Mouse (Mus musculus): ENCODE results near the gene Mrpl48. TPM values are rescaled to one million over a fixed set of nuclear protein-coding genes. Genes with fewer than 3 reads are reported as not detected.

Gene Mrpl48
- polyA plus RNA-seq (2016; fragmentation: Nextera tagmentation; extraction: Ambion mirVana), result 75.7 and 78.8 TPM in 2 replicates

DNA sequence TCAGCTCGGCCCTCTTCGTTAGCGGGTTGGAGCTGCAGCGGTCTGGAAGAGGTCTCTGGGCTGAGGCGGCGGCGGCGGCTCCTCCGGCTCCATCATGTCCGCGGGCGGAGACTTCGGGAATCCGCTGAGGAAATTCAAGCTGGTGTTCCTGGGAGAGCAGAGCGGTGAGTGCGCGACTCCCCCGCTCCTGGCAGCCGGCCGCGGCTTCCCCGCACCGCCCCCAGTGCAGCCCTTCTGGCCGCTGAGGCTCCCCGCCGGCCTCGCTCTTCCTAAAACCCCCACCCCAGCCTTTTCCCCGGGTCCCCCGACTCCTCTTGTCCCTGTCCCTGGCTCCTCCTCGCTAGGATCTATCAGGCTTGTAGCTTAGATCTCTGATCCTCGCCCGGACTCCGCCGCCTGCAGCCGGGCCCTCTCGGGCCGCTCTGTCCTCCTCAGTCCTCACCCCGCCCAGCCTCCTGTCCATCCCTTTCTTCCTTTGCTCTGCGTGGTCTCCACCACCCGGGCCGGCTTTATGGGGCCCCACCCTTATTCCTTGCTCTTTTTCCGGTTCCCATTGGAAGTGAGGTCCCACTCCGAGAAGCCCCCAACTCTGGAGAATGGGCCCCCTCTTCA is at the start of gene Mrpl48:
Gene Mrpl48 (minus strand): TSS at position 172 of the 612 bp plus-strand sequence.
- peak; percentile 87 for DNase-seq (ENCODE audit: low spot score)
- Histone ChIP-seq H3K4me1 (peaks cover 9% of the 10 kb centered on the region; the same call in 1 of the 2 replicates), H3K27ac (peak within 1 kb of the TSS; percentile 99), H3K9me3 (no peaks in the 10 kb centered on the region), H3K36me3 (no peaks in the 10 kb centered on the region), H3K4me3 (peak within 1 kb of the TSS; percentile 99), H3K27me3 (ENCODE audit: insufficient read depth, poor library complexity, severe bottlenecking) (no peaks in the 10 kb centered on the region)
- WGBS, result 1% methylated on average over 43 of the region's 43 CpGs

DNA sequence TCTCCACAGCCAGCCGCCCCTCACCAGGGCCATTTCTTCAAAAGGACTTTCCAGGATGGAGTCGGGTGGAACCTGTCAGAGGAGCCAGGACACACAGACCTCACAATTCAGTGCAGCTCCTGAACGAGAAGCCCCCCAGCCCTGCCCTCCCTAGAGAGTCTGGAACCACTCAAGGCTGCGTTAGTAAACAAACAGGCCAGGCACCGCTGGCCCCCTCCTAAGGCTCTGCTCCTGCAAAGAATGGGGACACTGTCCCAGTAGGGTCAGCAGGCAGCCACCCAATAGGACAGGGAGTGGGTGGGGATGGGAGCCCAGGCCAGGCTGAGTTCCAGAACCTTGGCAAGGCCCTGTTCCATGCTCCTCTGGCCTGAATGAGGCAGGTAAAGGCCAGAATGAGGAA is 48.6 kb upstream of the Mrpl48 start:
- WGBS, result 25% methylated on average over 5 of the region's 5 CpGs
- H3K27ac ChIP-seq, result peak overlapping the region; percentile 45

DNA sequence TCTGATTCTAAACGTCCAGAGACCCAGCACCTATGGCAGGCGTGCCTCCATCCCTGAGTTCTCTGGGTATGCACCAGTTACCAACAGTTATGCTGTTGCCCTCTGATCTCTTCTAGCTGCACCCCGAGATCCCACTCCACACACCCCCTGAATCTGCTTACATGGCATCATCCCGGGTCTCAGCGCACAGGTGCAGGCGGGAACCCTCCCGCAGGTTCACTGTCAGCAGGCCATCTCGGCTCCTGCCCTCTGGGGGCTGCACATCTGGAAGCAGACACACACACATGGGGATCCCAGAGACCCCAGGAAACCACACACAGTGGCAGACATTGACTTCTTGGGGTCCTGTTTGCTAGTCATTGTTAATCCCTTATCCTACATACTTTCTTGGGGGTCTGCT is 46.3 kb upstream of the Mrpl48 start:
- H3K27ac ChIP-seq, result peak overlapping the region; percentile 37; the same call in 1 of the 2 replicates

More for the DNA sequence above, 48.6 kb upstream of the Mrpl48 start:
- H3K36me3 ChIP-seq, result no peaks in the 10 kb centered on the region
- peaks cover 26% of the 10 kb centered on the region for H3K4me1 ChIP-seq
- no peak overlapping the region for H3K4me3 ChIP-seq
- DNase-seq (ENCODE audit: low spot score), result peak; percentile 73
- peaks cover 2% of the 10 kb centered on the region; the same call in 1 of the 2 replicates for H3K27me3 ChIP-seq (ENCODE audit: insufficient read depth, poor library complexity, severe bottlenecking)
- no peaks in the 10 kb centered on the region for H3K9me3 ChIP-seq

DNA sequence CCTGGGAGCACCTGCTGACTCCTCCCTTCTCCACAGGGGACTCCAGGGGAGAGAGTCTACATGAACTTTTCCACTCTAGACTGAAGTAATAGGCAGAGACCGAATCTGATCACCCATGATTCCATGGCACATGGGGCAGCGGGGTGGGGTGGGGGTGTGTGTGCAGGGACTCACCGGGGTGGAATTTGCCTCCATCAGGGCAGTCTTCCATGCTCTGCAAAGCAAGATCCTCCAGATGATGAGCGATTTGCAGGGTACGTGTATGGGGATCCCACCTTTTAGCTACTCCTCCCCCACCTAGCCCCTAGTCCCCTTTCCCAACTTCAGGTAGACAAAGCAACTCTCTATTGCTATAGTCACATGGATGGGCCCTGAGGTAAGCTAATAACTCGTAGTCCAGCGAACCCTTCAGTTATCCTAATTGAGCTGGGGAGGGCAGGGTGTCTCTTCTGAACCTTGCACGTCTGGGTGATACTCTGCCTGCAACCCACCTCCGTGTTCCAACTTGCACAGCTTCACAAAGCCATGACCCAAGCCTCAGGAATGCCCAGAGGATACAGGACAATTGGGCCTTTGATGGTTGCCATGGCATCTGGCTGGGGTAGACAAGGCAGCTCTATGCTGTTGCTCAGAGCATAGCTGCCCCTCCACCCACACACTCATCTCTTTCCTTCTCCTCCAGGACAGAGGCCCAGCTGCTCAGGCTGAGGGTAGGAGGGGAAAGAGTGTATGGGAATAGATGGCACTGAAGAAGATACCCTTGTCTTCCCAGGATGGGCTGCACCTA is 45.6 kb upstream of the Mrpl48 start:
- DNase-seq (ENCODE audit: low spot score), result peak; percentile 86
- Histone ChIP-seq H3K27ac (peak overlapping the region; percentile 37; the same call in 1 of the 2 replicates), H3K36me3 (no peaks in the 10 kb centered on the region), H3K9me3 (no peaks in the 10 kb centered on the region), H3K4me1 (peaks cover 47% of the 10 kb centered on the region), H3K4me3 (no peak overlapping the region), H3K27me3 (ENCODE audit: insufficient read depth, poor library complexity, severe bottlenecking) (no peaks in the 10 kb centered on the region; the same call in 1 of the 2 replicates)
- WGBS, result 80% methylated on average over 9 of the region's 9 CpGs

More for the DNA sequence above, 46.3 kb upstream of the Mrpl48 start:
- Histone ChIP-seq H3K4me3 (no peak overlapping the region), H3K9me3 (no peaks in the 10 kb centered on the region), H3K36me3 (no peaks in the 10 kb centered on the region), H3K4me1 (peaks cover 43% of the 10 kb centered on the region), H3K27me3 (ENCODE audit: insufficient read depth, poor library complexity, severe bottlenecking) (no peaks in the 10 kb centered on the region; the same call in 1 of the 2 replicates)
- peak; percentile 72 for DNase-seq (ENCODE audit: low spot score)
- WGBS, result 79% methylated on average over 8 of the region's 8 CpGs

DNA sequence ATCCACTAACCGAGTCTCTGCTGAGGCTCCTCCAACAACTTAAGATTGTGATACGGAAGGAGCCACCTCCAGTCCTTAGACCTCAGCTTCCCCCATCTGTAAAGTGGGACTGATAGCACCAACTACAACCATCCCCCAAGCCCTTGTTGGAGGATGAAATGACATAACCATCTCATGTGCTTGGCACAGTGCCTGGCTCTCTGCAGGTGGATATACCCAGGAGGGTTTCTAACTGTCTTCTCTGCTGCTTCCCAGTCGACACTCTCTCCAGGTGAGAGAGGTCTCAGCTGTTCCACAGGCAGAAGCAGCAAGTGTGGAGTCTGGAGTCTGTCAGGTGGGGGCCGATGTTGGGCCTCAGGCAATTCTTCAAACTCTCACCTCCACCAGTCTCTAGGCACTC is 42.9 kb upstream of the Mrpl48 start:
- WGBS, result 66% methylated on average over 4 of the region's 4 CpGs
- H3K4me1 ChIP-seq, result peaks cover 32% of the 10 kb centered on the region
- no peaks in the 10 kb centered on the region; the same call in 1 of the 2 replicates for H3K27me3 ChIP-seq (ENCODE audit: insufficient read depth, poor library complexity, severe bottlenecking)
- H3K4me3 ChIP-seq, result no peak overlapping the region
- H3K27ac ChIP-seq, result no peak overlapping the region
- H3K36me3 ChIP-seq, result no peaks in the 10 kb centered on the region
- no peaks in the 10 kb centered on the region for H3K9me3 ChIP-seq
- no peak for DNase-seq (ENCODE audit: low spot score)

DNA sequence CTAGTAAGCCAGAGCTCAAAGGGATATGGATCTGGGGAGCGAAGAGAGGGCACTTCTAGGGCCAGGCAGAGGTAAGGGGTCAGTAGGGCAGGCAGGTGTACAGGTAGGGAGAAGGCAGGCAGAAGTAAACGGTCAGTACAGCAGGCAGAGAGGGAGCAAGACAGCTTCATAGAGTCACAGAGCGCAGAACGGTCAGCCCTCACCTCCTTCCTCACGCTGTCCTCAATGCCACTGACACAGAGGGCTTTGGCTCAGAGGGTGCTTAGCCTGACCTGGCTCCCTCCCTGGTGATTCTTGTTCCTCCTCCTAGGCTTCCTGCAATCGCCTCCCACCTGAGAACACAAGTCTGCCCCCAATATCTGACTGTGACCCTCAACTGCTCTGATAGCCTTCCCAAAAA is 42.3 kb upstream of the Mrpl48 start:
- H3K27ac ChIP-seq, result no peak overlapping the region
- H3K9me3 ChIP-seq, result no peaks in the 10 kb centered on the region
- DNase-seq (ENCODE audit: low spot score), result no peak
- H3K4me1 ChIP-seq, result peaks cover 28% of the 10 kb centered on the region
- no peaks in the 10 kb centered on the region; the same call in 1 of the 2 replicates for H3K27me3 ChIP-seq (ENCODE audit: insufficient read depth, poor library complexity, severe bottlenecking)
- 67% methylated on average over 6 of the region's 6 CpGs for WGBS
- no peaks in the 10 kb centered on the region for H3K36me3 ChIP-seq
- no peak overlapping the region for H3K4me3 ChIP-seq

DNA sequence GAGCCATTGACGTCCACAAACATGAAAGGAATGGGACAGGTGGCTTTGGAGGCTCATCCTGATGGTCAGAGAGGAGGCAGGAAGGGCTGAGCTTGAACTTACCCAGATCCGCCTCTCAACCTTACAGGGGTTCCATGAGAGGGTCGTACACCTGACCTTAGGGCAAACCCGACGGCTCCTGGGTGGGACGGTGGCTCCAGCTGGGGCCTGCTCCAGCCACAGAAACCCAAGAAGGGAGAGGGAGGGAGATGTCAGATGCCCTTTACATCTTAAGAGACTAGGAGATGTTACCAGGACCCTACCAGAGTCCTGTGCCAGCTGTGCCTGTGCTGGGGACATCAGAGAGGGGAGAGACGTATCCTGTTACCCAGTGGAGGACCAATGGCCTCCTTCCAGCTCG is 41.7 kb upstream of the Mrpl48 start:
- no peak for DNase-seq (ENCODE audit: low spot score)
- WGBS, result 72% methylated on average over 8 of the region's 8 CpGs
- no peak overlapping the region for H3K4me3 ChIP-seq
- peak overlapping the region; percentile 42; the same call in 1 of the 2 replicates for H3K27ac ChIP-seq
- H3K4me1 ChIP-seq, result peaks cover 31% of the 10 kb centered on the region
- no peaks in the 10 kb centered on the region for H3K36me3 ChIP-seq
- H3K27me3 ChIP-seq (ENCODE audit: insufficient read depth, poor library complexity, severe bottlenecking), result no peaks in the 10 kb centered on the region
- no peaks in the 10 kb centered on the region for H3K9me3 ChIP-seq

DNA sequence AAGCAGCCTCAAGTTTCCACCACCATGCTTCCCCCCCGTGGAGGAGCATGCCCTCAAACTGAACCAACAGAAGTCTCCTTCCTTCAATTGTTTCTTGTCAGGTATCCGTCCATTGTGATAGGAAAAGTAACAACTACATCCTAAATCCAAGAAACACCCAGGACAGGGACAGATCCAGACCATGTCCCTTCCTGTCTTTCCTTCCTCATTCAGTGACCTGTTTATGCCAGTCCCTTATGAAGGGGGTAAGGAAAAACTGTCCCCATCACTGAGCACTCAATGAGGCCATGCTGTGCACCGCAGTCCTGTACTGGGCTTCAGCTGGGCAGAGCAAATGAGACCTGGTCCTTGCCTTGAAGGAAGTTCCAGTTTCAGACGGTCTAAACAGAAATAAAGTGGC is 41.0 kb upstream of the Mrpl48 start:
- peak overlapping the region; percentile 42; the same call in 1 of the 2 replicates for H3K27ac ChIP-seq
- H3K36me3 ChIP-seq, result no peaks in the 10 kb centered on the region
- H3K4me1 ChIP-seq, result peaks cover 27% of the 10 kb centered on the region
- WGBS, result 71% methylated on average over 4 of the region's 4 CpGs
- no peak overlapping the region for H3K4me3 ChIP-seq
- H3K9me3 ChIP-seq, result no peaks in the 10 kb centered on the region
- no peaks in the 10 kb centered on the region for H3K27me3 ChIP-seq (ENCODE audit: insufficient read depth, poor library complexity, severe bottlenecking)
- no peak for DNase-seq (ENCODE audit: low spot score)

DNA sequence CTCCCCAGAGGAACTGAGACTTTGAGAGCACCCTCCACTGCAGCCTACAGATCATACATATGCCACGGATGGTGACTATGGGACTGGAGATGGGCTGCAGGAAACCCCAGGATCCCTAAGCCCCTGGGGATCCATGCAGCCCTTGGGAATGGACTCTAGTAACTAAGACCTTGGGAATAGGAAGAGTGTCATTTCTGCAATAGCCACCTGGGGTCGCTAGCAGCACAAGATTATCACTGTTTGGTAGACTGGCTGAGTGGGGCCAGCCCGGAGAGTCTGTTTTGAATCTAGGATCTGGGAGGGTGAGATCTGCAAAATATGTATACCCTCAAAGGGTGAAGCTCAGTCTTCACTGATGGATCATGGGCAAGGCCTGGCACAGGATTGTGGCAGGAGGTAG is 37.0 kb upstream of the Mrpl48 start:
- peak; percentile 84 for DNase-seq (ENCODE audit: low spot score)
- Histone ChIP-seq H3K27ac (no peak overlapping the region), H3K4me3 (no peak overlapping the region), H3K36me3 (peaks cover 8% of the 10 kb centered on the region; the same call in 1 of the 2 replicates), H3K27me3 (ENCODE audit: insufficient read depth, poor library complexity, severe bottlenecking) (no peaks in the 10 kb centered on the region), H3K9me3 (no peaks in the 10 kb centered on the region), H3K4me1 (peaks cover 14% of the 10 kb centered on the region)
- WGBS, result 31% methylated on average over 3 of the region's 3 CpGs

DNA sequence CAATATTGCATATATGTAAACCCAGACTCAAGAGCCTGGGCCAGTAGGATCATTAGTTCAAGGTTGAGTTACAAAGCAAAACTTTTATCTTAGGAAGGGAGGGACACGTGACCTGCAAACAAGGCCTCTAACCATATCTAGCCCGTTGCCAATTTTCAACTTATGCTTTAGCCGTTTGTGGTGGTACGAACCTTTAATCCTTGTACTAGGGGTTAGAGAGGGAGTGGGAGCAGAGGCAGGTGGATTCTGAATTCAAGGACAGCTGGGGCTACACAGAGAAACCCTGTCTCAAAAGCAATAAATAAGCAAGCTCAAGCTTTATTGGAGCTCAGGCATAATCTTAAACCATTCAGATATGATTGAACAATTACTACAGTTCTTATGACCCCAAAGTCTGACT is 34.3 kb upstream of the Mrpl48 start:
- Histone ChIP-seq H3K4me1 (peaks cover 3% of the 10 kb centered on the region; the same call in 1 of the 2 replicates), H3K4me3 (no peak overlapping the region), H3K9me3 (no peaks in the 10 kb centered on the region), H3K27me3 (ENCODE audit: insufficient read depth, poor library complexity, severe bottlenecking) (no peaks in the 10 kb centered on the region), H3K27ac (no peak overlapping the region), H3K36me3 (peaks cover 18% of the 10 kb centered on the region)
- WGBS, result 90% methylated on average over 4 of the region's 4 CpGs
- DNase-seq (ENCODE audit: low spot score), result no peak

DNA sequence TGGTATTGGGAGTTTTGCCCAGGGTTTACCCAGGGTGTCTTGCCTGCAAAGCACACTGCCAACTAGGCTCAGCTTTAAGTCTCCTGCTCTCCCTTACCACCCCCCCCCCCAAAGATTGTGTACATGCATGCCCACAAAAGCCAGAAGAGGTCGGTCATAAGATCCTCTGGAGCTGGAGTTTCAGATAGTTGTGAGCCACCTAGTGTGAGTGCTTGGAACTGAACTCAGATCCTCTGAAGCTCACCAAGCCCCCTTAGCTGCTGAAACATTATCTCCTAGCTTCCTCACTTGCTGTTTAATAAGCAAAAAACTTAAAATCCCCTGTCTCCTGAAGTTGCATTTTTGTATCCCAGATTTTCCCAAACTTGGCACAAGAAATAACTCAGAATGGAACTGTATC is 29.6 kb upstream of the Mrpl48 start:
- Histone ChIP-seq H3K4me1 (no peaks in the 10 kb centered on the region), H3K9me3 (no peaks in the 10 kb centered on the region), H3K27ac (no peak overlapping the region), H3K36me3 (peaks cover 34% of the 10 kb centered on the region), H3K27me3 (ENCODE audit: insufficient read depth, poor library complexity, severe bottlenecking) (no peaks in the 10 kb centered on the region), H3K4me3 (no peak overlapping the region)
- DNase-seq (ENCODE audit: low spot score), result no peak
- WGBS, result 4% methylated on average over 1 of the region's 1 CpGs

DNA sequence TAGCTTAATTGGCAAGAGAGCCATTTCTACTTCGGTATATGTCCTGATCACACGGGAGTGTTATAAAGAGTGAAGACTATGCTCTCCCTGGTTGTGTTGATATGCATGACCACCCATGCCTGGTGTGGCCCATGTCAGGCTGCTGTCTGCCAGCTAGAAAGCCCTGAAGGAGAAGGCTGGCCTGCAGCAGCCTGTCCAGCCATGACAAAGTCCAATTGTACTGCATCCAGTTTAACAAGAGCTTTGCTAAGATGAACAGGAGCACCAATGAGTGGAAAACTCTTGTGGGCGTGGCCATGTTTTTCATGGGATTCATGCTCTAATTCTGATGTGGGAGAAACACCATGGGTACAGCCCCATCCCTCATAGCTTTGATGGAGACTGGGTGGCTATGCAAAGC is 16.4 kb upstream of the Mrpl48 start:
- no peaks in the 10 kb centered on the region for H3K9me3 ChIP-seq
- H3K4me3 ChIP-seq, result no peak overlapping the region
- H3K4me1 ChIP-seq, result peaks cover 4% of the 10 kb centered on the region; the same call in 1 of the 2 replicates
- H3K36me3 ChIP-seq, result peaks cover 8% of the 10 kb centered on the region; the same call in 1 of the 2 replicates
- no peak for DNase-seq (ENCODE audit: low spot score)
- WGBS, result 81% methylated on average over 3 of the region's 3 CpGs
- no peaks in the 10 kb centered on the region for H3K27me3 ChIP-seq (ENCODE audit: insufficient read depth, poor library complexity, severe bottlenecking)
- no peak overlapping the region for H3K27ac ChIP-seq

DNA sequence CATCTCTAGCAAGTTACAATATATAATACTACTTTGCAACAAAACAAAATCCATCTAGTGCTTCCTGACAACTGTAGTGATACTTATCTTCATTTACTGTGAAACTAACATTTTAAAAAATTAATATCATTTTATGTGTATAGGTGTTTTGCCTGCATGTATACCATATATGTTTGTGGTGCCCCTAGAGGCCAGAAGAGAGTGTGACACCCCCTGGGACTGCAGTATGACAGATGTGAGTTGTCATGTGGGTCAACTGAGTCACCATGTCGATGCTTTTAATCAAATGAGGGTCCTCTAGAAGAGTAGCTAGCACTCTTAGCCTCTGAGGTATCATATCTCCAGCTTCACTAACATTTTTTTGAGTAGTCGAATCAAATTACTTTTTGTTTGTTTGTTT is 14.2 kb upstream of the Mrpl48 start:
- WGBS, result 77% methylated on average over 2 of the region's 2 CpGs
- no peaks in the 10 kb centered on the region for H3K27me3 ChIP-seq (ENCODE audit: insufficient read depth, poor library complexity, severe bottlenecking)
- no peak for DNase-seq (ENCODE audit: low spot score)
- no peak overlapping the region for H3K27ac ChIP-seq
- H3K36me3 ChIP-seq, result 0 out of 2 replicates have a peak, but pooled peaks cover 3% of the 10 kb centered on the region
- no peak overlapping the region for H3K4me3 ChIP-seq
- peaks cover 4% of the 10 kb centered on the region; the same call in 1 of the 2 replicates for H3K4me1 ChIP-seq
- H3K9me3 ChIP-seq, result no peaks in the 10 kb centered on the region

All from heart, embryonic 10.5 days (tissue).